In genomic region chr10:117646482-117647157, GRCm38 (mm10) we compare ENCODE assay signal across 24 mouse cellular contexts. TPM values are rescaled to one million over a fixed set of nuclear protein-coding genes. Genes with fewer than 3 reads are reported as not detected.
DNase-seq lines count a peak whose midpoint lies in the region; ATAC-seq and TF ChIP-seq lines count a peak whose summit lies in the region.
"Had no signal": no experiment of that assay in that cellular context is flagged by ENCODE, and none has a peak within 500 bp of the region (broad histone marks: within the 10 kb centered on the region; RNA-seq: fewer than 3 reads in every experiment).

No protein-coding gene starts in this region.

- TF ChIP-seq CTCF in forebrain, postnatal 0 days (IDR thresholded peaks at IDR 0.05; ENCODE audit: low read depth): no peak
- no peak for TF ChIP-seq CTCF in hindbrain, postnatal 0 days (IDR thresholded peaks at IDR 0.05; ENCODE audit: low read depth)
- no peak for TF ChIP-seq CTCF in kidney, postnatal 0 days (IDR thresholded peaks at IDR 0.05; ENCODE audit: low read depth)

- WGBS in forebrain, embryonic 13.5 days: 91% methylated on average over 5 of the region's 5 CpGs
- WGBS in forebrain, postnatal 0 days: 87% methylated on average over 5 of the region's 5 CpGs
- 90% methylated on average over 5 of the region's 5 CpGs for WGBS in hindbrain, embryonic 14.5 days
- 82% methylated on average over 5 of the region's 5 CpGs for WGBS in hindbrain, postnatal 0 days
- 91% methylated on average over 5 of the region's 5 CpGs for WGBS in kidney, postnatal 0 days

- H3K27ac ChIP-seq in forebrain, embryonic 13.5 days: peak overlapping the region; percentile 17; the same call in 1 of the 2 replicates
- H3K27ac ChIP-seq in forebrain, postnatal 0 days (ENCODE audit: low read depth, low read length): no peak overlapping the region
- no peak overlapping the region for H3K27ac ChIP-seq in hindbrain, embryonic 14.5 days
- H3K27ac ChIP-seq in hindbrain, postnatal 0 days: no peak overlapping the region
- no peak overlapping the region for H3K27ac ChIP-seq in kidney, postnatal 0 days
- H3K27ac ChIP-seq: embryonic facial prominence, embryonic 12.5 days; embryonic facial prominence, embryonic 15.5 days; heart, adult 2 months; heart, embryonic 10.5 days; heart, embryonic 13.5 days; hindbrain, embryonic 15.5 days had no signal

- 0 out of 2 replicates have a peak, but pooled peaks have one; percentile 1 for ATAC-seq in forebrain, embryonic 13.5 days
- no peak for ATAC-seq in forebrain, postnatal 0 days
- ATAC-seq in hindbrain, embryonic 14.5 days (ENCODE audit: low FRiP score): no peak
- no peak for ATAC-seq in hindbrain, postnatal 0 days
- no peak for ATAC-seq in kidney, postnatal 0 days (replicated peaks; ENCODE audit: low FRiP score, low read depth)
- ATAC-seq: intestine, embryonic 16.5 days; Patski had no signal

- H3K4me1 ChIP-seq in forebrain, embryonic 13.5 days: peaks cover 18% of the 10 kb centered on the region
- H3K4me1 ChIP-seq in forebrain, postnatal 0 days (ENCODE audit: insufficient read depth): no peaks in the 10 kb centered on the region
- H3K4me1 ChIP-seq in hindbrain, embryonic 14.5 days (replicated peaks; ENCODE audit: control insufficient read depth, insufficient read depth, low read length): 0 out of 2 replicates have a peak, but pooled peaks cover 9% of the 10 kb centered on the region
- H3K4me1 ChIP-seq in hindbrain, postnatal 0 days (ENCODE audit: insufficient read depth, low read length): no peaks in the 10 kb centered on the region
- H3K4me1 ChIP-seq in kidney, postnatal 0 days (replicated peaks; ENCODE audit: insufficient read depth, low read length): no peaks in the 10 kb centered on the region
- H3K4me1 ChIP-seq: hindbrain, embryonic 15.5 days had no signal

- no peak overlapping the region for H3K4me3 ChIP-seq in forebrain, embryonic 13.5 days
- no peak overlapping the region for H3K4me3 ChIP-seq in forebrain, postnatal 0 days (ENCODE audit: low read depth, low read length)
- H3K4me3 ChIP-seq in hindbrain, embryonic 14.5 days (replicated peaks; ENCODE audit: low read length): no peak overlapping the region
- H3K4me3 ChIP-seq in hindbrain, postnatal 0 days (ENCODE audit: low read length): no peak overlapping the region
- no peak overlapping the region for H3K4me3 ChIP-seq in kidney, postnatal 0 days (replicated peaks; ENCODE audit: low read depth, low read length)
- H3K4me3 ChIP-seq: embryonic facial prominence, embryonic 12.5 days; embryonic facial prominence, embryonic 15.5 days; heart, adult 2 months; heart, embryonic 10.5 days; heart, embryonic 13.5 days; hindbrain, embryonic 15.5 days had no signal

- no peak overlapping the region for H3K9ac ChIP-seq in forebrain, embryonic 13.5 days
- H3K9ac ChIP-seq in forebrain, postnatal 0 days: no peak overlapping the region
- no peak overlapping the region for H3K9ac ChIP-seq in hindbrain, embryonic 14.5 days
- H3K9ac ChIP-seq in hindbrain, postnatal 0 days (replicated peaks; ENCODE audit: low read length): no peak overlapping the region
- H3K9ac ChIP-seq in kidney, postnatal 0 days (ENCODE audit: low read depth, low read length): no peak overlapping the region
- H3K9ac ChIP-seq: embryonic facial prominence, embryonic 12.5 days; embryonic facial prominence, embryonic 15.5 days; heart, embryonic 13.5 days; hindbrain, embryonic 15.5 days had no signal

- no peaks in the 10 kb centered on the region for H3K9me3 ChIP-seq in forebrain, embryonic 13.5 days (replicated peaks)
- no peaks in the 10 kb centered on the region for H3K9me3 ChIP-seq in forebrain, postnatal 0 days (ENCODE audit: low read length)
- H3K9me3 ChIP-seq in hindbrain, embryonic 14.5 days (ENCODE audit: control insufficient read depth, low read length): no peaks in the 10 kb centered on the region
- no peaks in the 10 kb centered on the region for H3K9me3 ChIP-seq in hindbrain, postnatal 0 days (ENCODE audit: low read length)
- no peaks in the 10 kb centered on the region for H3K9me3 ChIP-seq in kidney, postnatal 0 days (replicated peaks; ENCODE audit: low read length)
- H3K9me3 ChIP-seq: embryonic facial prominence, embryonic 12.5 days; embryonic facial prominence, embryonic 15.5 days; G1E; heart, embryonic 10.5 days; heart, embryonic 13.5 days; hindbrain, embryonic 15.5 days had no signal

- no peak for DNase-seq in forebrain, postnatal 0 days
- DNase-seq in hindbrain, embryonic 14.5 days (ENCODE audit: low spot score): no peak
- no peak for DNase-seq in hindbrain, postnatal 0 days (ENCODE audit: low spot score)
- DNase-seq in kidney, postnatal 0 days (ENCODE audit: low spot score): no peak
- no peak for DNase-seq in kidney, postnatal 4 days
- DNase-seq in 3T3-L1 (ENCODE audit: low read depth, low spot score): peak; percentile 91
- DNase-seq in urinary bladder, postnatal 25 days (ENCODE audit: low spot score): no peak
- DNase-seq: adrenal gland, adult 2 months; adrenal gland, postnatal 14 days; gastrocnemius, postnatal 10 days; gastrocnemius, postnatal 36 days; heart, adult 2 months; heart, postnatal 14 days; heart, postnatal 4 days had no signal

- H3K36me3 ChIP-seq in forebrain, embryonic 13.5 days (ENCODE audit: poor library complexity, severe bottlenecking): no peaks in the 10 kb centered on the region
- no peaks in the 10 kb centered on the region for H3K36me3 ChIP-seq in forebrain, postnatal 0 days (ENCODE audit: insufficient read depth)
- H3K36me3 ChIP-seq in hindbrain, embryonic 14.5 days (replicated peaks; ENCODE audit: control insufficient read depth, insufficient read depth): no peaks in the 10 kb centered on the region
- no peaks in the 10 kb centered on the region for H3K36me3 ChIP-seq in hindbrain, postnatal 0 days (ENCODE audit: insufficient read depth, low read length)
- H3K36me3 ChIP-seq in kidney, postnatal 0 days (ENCODE audit: insufficient read depth, low read length): no peaks in the 10 kb centered on the region
- H3K36me3 ChIP-seq: embryonic facial prominence, embryonic 12.5 days; embryonic facial prominence, embryonic 15.5 days; G1E; heart, embryonic 10.5 days; heart, embryonic 13.5 days; hindbrain, embryonic 15.5 days had no signal

- peak overlapping the region; percentile 37; the same call in 1 of the 2 replicates for H3K4me2 ChIP-seq in forebrain, embryonic 13.5 days
- no peak overlapping the region for H3K4me2 ChIP-seq in forebrain, postnatal 0 days (ENCODE audit: low read depth)
- peak overlapping the region; percentile 11; the same call in 1 of the 2 replicates for H3K4me2 ChIP-seq in hindbrain, embryonic 14.5 days (replicated peaks)
- H3K4me2 ChIP-seq in hindbrain, postnatal 0 days (ENCODE audit: low read depth, low read length): no peak overlapping the region
- H3K4me2 ChIP-seq in kidney, postnatal 0 days (ENCODE audit: low read length): 0 out of 2 replicates have a peak overlapping the region, but pooled peaks have one; percentile 10
- H3K4me2 ChIP-seq: embryonic facial prominence, embryonic 12.5 days; embryonic facial prominence, embryonic 15.5 days; heart, embryonic 13.5 days had no signal

- H3K27me3 ChIP-seq in forebrain, embryonic 13.5 days: 0 out of 2 replicates have a peak, but pooled peaks cover 3% of the 10 kb centered on the region
- no peaks in the 10 kb centered on the region for H3K27me3 ChIP-seq in forebrain, postnatal 0 days (ENCODE audit: insufficient read depth, low read length)
- H3K27me3 ChIP-seq in hindbrain, embryonic 14.5 days (ENCODE audit: control insufficient read depth, insufficient read depth, low read length): no peaks in the 10 kb centered on the region
- H3K27me3 ChIP-seq in hindbrain, postnatal 0 days (ENCODE audit: insufficient read depth, low read length): no peaks in the 10 kb centered on the region
- H3K27me3 ChIP-seq in kidney, postnatal 0 days (ENCODE audit: insufficient read depth, low read length): no peaks in the 10 kb centered on the region; the same call in 1 of the 2 replicates
- H3K27me3 ChIP-seq: CH12.LX; embryonic facial prominence, embryonic 12.5 days; embryonic facial prominence, embryonic 15.5 days; heart, embryonic 13.5 days; hindbrain, embryonic 15.5 days had no signal

RNA-seq across cellular contexts. Expression of gene Cpm, which starts 17.3 kb away (rescaled TPM):
- polyA plus RNA-seq in forebrain, embryonic 13.5 days (2015; fragmentation: Nextera tagmentation; extraction: Ambion mirVana): 4.3 and 4.7 TPM in 2 replicates
- 3.0 and 3.4 TPM in 2 replicates for total RNA-seq in forebrain, postnatal 0 days (2014; rRNA removed)
- 4.4 and 7.5 TPM in 2 replicates for polyA plus RNA-seq in forebrain, postnatal 0 days (2015; fragmentation: Nextera tagmentation; extraction: Ambion mirVana)
- 2.8 and 3.0 TPM in 2 replicates for polyA plus RNA-seq in hindbrain, embryonic 14.5 days (2014; fragmentation: Nextera tagmentation; extraction: Ambion mirVana)
- 0.75 and 2.4 TPM in 2 replicates for total RNA-seq in hindbrain, postnatal 0 days (2014; rRNA removed)
- polyA plus RNA-seq in hindbrain, postnatal 0 days (2015; fragmentation: Nextera tagmentation; extraction: Ambion mirVana): 2.3 and 3.1 TPM in 2 replicates
- 51.7 and 52.8 TPM in 2 replicates for polyA plus RNA-seq in kidney, postnatal 0 days (2015; fragmentation: Nextera tagmentation; extraction: Ambion mirVana)
- polyA plus RNA-seq: G1E had no signal

Comparison
In these comparisons a context has a peak if more than half of its experiments do, and no peak if none do; other contexts are left out.
1. H3K4me2 ChIP-seq: peak in forebrain, embryonic 13.5 days (single experiment), hindbrain, embryonic 14.5 days (single experiment) and kidney, postnatal 0 days (single experiment); none in forebrain, postnatal 0 days (single experiment) and hindbrain, postnatal 0 days (single experiment).